Mouse (Mus musculus): Measurements from ENCODE around the gene Nagk.

GRCm38 (mm10) chr6:83840086-83840485 lies 45.3 kb downstream of the Nagk start:
- no peak for TF ChIP-seq CTCF (IDR thresholded peaks at IDR 0.05; ENCODE audit: low read depth)
- TF ChIP-seq EP300 (IDR thresholded peaks at IDR 0.05; ENCODE audit: low read depth): no peak
